Mouse (Mus musculus): ENCODE results near the gene Iqca. TPM values are rescaled to one million over a fixed set of nuclear protein-coding genes. Genes with fewer than 3 reads are reported as not detected.

Gene Iqca
- total and polyA plus RNA-seq, 2 experiments from 2014 or later: not detected

DNA sequence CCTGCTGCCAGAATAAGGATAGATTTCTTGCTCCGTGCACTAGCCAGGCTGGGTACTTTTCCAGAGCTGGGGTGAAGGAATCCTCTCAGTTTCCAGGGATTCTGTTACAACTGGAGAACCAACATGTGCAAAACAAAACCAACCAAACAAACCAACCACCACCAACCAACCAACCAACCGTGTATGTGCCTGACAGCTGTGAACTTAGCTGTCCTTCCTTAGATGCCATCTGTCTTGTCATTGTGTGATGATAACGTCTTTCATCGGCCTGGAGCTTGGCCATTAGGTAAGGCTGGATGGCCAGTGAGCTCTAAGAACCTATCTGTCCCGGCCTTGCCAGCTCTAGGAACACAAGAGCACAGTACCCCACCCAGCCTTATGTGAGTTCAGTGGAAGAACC lies 33.7 kb upstream of the Iqca start:
- DNase-seq (ENCODE audit: low spot score) (no peak), ATAC-seq (ENCODE audit: insufficient read depth, low read depth) (no peak)
- no peaks in the 10 kb centered on the region for H3K4me1 ChIP-seq (ENCODE audit: control insufficient read depth, insufficient read depth)
- H3K9me3 ChIP-seq (replicated peaks; ENCODE audit: control insufficient read depth, low read length): no peaks in the 10 kb centered on the region
- no peaks in the 10 kb centered on the region for H3K36me3 ChIP-seq (replicated peaks; ENCODE audit: control insufficient read depth, insufficient read depth, low read length)
- peaks cover 8% of the 10 kb centered on the region; the same call in 1 of the 2 replicates for H3K27me3 ChIP-seq (ENCODE audit: control insufficient read depth, insufficient read depth, low read length)
- H3K27ac ChIP-seq (ENCODE audit: low read depth): no peak overlapping the region
- H3K9ac ChIP-seq (replicated peaks; ENCODE audit: low read depth, low read length): no peak overlapping the region
- H3K4me3 ChIP-seq (ENCODE audit: low read depth, low read length): no peak overlapping the region
- TF ChIP-seq CTCF (IDR thresholded peaks at IDR 0.05; ENCODE audit: low read depth) (no peak), EP300 (IDR thresholded peaks at IDR 0.05; ENCODE audit: low read depth) (no peak)
- no peak overlapping the region for H3K4me2 ChIP-seq (ENCODE audit: low read depth, low read length)
- 80% methylated on average over 5 of the region's 5 CpGs for WGBS

DNA sequence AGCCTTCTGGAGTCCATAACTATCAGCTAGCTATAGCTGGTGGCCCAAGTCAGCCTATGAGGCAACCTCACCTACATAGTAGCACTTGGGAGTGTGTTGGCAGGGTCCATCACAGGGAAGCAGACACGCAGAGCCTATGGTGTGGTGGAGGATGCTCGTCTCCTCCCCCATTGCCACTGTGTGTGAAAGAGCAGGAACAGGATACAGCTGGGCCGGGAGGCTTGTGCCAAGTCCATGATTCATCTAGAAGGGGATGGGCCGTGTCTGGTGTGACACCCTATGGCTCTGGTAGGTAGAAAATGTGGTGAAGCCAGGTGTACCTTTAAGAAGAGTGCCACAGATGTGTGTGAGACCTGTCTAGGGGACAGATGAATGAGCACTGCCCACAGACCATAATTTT lies 33.0 kb upstream of the Iqca start:
- ATAC-seq (ENCODE audit: insufficient read depth, low read depth) (no peak; the same call in 1 of the 2 replicates), DNase-seq (ENCODE audit: low spot score) (no peak)
- WGBS: 59% methylated on average over 4 of the region's 4 CpGs

DNA sequence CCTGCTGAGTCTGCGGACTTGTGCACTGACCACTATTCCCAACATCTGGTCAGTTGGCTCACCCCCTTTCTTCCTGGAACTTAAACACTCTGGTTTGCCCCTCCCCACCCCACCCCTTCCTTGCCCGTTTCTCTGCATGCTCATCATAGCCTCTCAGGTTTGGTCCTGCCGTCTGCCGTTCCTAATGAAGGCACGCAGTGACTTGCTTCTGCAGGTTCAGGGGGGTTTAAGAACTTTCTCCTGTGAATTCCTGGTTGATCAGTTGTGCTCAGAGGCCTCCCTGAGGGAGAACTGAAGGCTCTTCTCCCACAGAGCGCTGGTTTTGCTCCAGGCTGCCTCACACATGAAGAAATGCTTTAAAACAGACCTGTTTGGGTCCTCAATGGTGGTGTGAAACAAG lies 30.4 kb upstream of the Iqca start:
- Histone ChIP-seq H3K36me3 (replicated peaks; ENCODE audit: control insufficient read depth, insufficient read depth, low read length) (no peaks in the 10 kb centered on the region), H3K27me3 (ENCODE audit: control insufficient read depth, insufficient read depth, low read length) (peaks cover 3% of the 10 kb centered on the region; the same call in 1 of the 2 replicates), H3K9me3 (replicated peaks; ENCODE audit: control insufficient read depth, low read length) (no peaks in the 10 kb centered on the region), H3K4me2 (ENCODE audit: low read depth, low read length) (no peak overlapping the region), H3K27ac (ENCODE audit: low read depth) (no peak overlapping the region), H3K4me1 (ENCODE audit: control insufficient read depth, insufficient read depth) (no peaks in the 10 kb centered on the region), H3K4me3 (ENCODE audit: low read depth, low read length) (no peak overlapping the region), H3K9ac (replicated peaks; ENCODE audit: low read depth, low read length) (no peak overlapping the region)
- 63% methylated on average over 6 of the region's 6 CpGs for WGBS
- no peak for ATAC-seq (ENCODE audit: insufficient read depth, low read depth)
- no peak for DNase-seq (ENCODE audit: low spot score)
- TF ChIP-seq CTCF (IDR thresholded peaks at IDR 0.05; ENCODE audit: low read depth) (no peak), EP300 (IDR thresholded peaks at IDR 0.05; ENCODE audit: low read depth) (no peak)

More for the DNA sequence above, 33.0 kb upstream of the Iqca start:
- H3K4me3 ChIP-seq (ENCODE audit: low read depth, low read length): no peak overlapping the region
- peaks cover 3% of the 10 kb centered on the region; the same call in 1 of the 2 replicates for H3K27me3 ChIP-seq (ENCODE audit: control insufficient read depth, insufficient read depth, low read length)
- no peak overlapping the region for H3K4me2 ChIP-seq (ENCODE audit: low read depth, low read length)
- no peak for TF ChIP-seq EP300 (IDR thresholded peaks at IDR 0.05; ENCODE audit: low read depth)
- no peak for TF ChIP-seq CTCF (IDR thresholded peaks at IDR 0.05; ENCODE audit: low read depth)
- no peak overlapping the region for H3K27ac ChIP-seq (ENCODE audit: low read depth)
- no peaks in the 10 kb centered on the region for H3K4me1 ChIP-seq (ENCODE audit: control insufficient read depth, insufficient read depth)
- no peak overlapping the region for H3K9ac ChIP-seq (replicated peaks; ENCODE audit: low read depth, low read length)
- H3K9me3 ChIP-seq (replicated peaks; ENCODE audit: control insufficient read depth, low read length): no peaks in the 10 kb centered on the region
- no peaks in the 10 kb centered on the region for H3K36me3 ChIP-seq (replicated peaks; ENCODE audit: control insufficient read depth, insufficient read depth, low read length)

DNA sequence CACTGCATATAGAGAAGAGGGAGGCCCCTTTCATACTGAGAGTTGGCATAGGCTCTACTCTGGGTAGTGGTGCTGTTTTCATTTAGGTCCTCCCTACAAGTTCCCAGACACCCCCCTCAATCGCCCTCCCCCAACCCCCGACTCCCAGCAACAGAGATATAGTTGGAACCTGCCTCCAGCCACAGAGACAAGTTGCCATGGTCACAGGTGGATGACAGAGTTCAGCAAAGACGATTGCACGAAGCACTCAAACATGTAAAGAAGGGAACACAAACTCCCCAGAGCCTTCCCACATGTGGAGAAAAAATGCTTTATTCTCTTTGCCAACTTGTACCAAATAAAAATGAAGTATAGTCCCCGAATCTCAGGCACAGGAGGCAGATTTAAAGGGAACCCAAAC lies 29.3 kb upstream of the Iqca start:
- no peak overlapping the region for H3K4me2 ChIP-seq (ENCODE audit: low read depth, low read length)
- no peaks in the 10 kb centered on the region for H3K36me3 ChIP-seq (replicated peaks; ENCODE audit: control insufficient read depth, insufficient read depth, low read length)
- no peak for TF ChIP-seq CTCF (IDR thresholded peaks at IDR 0.05; ENCODE audit: low read depth)
- no peak for TF ChIP-seq EP300 (IDR thresholded peaks at IDR 0.05; ENCODE audit: low read depth)
- no peak overlapping the region for H3K27ac ChIP-seq (ENCODE audit: low read depth)
- no peak for ATAC-seq (ENCODE audit: insufficient read depth, low read depth)
- H3K9ac ChIP-seq (replicated peaks; ENCODE audit: low read depth, low read length): no peak overlapping the region
- 54% methylated on average over 5 of the region's 5 CpGs for WGBS
- DNase-seq (ENCODE audit: low spot score): no peak
- H3K27me3 ChIP-seq (ENCODE audit: control insufficient read depth, insufficient read depth, low read length): peaks cover 3% of the 10 kb centered on the region; the same call in 1 of the 2 replicates
- H3K4me1 ChIP-seq (ENCODE audit: control insufficient read depth, insufficient read depth): no peaks in the 10 kb centered on the region
- no peaks in the 10 kb centered on the region for H3K9me3 ChIP-seq (replicated peaks; ENCODE audit: control insufficient read depth, low read length)
- no peak overlapping the region for H3K4me3 ChIP-seq (ENCODE audit: low read depth, low read length)

DNA sequence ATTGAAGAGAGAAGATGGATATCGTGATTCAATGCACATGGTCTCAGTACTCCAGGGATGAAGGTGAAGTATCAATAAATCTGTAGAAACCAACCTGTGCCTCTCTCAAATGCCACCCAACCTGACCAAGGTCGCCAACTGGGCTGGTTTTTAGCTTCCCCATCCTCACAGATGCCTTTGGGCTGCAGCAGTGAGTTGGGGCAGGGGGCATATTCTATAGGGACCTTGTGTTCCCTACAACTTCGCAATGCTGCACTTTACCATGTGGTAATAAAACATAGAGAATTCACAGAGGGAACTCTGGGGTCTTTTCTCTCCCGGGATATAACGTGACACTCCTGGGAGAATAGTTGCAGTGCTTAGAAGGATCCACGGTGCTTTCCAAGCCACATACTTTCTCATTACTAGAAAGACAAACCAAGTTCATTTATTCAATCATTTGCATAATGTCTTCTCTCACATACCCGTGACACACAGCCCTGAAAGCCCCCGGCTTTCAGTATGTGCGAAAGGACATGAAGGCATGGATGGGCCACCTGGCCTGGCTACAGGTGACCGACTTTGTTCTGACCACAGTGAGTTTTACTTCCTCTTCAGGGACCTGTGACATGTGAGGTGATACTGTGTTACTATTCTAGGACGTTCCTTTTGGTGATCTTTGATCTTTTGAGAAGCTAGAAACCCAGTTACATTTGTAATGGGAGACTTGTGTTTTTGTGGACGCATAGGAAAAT lies 27.9 kb upstream of the Iqca start:
- no peak for TF ChIP-seq CTCF (IDR thresholded peaks at IDR 0.05; ENCODE audit: low read depth)
- no peak for TF ChIP-seq EP300 (IDR thresholded peaks at IDR 0.05; ENCODE audit: low read depth)
- DNase-seq (ENCODE audit: low spot score) (no peak), ATAC-seq (ENCODE audit: insufficient read depth, low read depth) (no peak)
- Histone ChIP-seq H3K9ac (replicated peaks; ENCODE audit: low read depth, low read length) (no peak overlapping the region), H3K27me3 (ENCODE audit: control insufficient read depth, insufficient read depth, low read length) (peaks cover 3% of the 10 kb centered on the region; the same call in 1 of the 2 replicates), H3K36me3 (replicated peaks; ENCODE audit: control insufficient read depth, insufficient read depth, low read length) (no peaks in the 10 kb centered on the region), H3K27ac (ENCODE audit: low read depth) (no peak overlapping the region), H3K4me3 (ENCODE audit: low read depth, low read length) (no peak overlapping the region), H3K4me1 (ENCODE audit: control insufficient read depth, insufficient read depth) (no peaks in the 10 kb centered on the region), H3K4me2 (ENCODE audit: low read depth, low read length) (no peak overlapping the region), H3K9me3 (replicated peaks; ENCODE audit: control insufficient read depth, low read length) (no peaks in the 10 kb centered on the region)
- 77% methylated on average over 12 of the region's 12 CpGs for WGBS

DNA sequence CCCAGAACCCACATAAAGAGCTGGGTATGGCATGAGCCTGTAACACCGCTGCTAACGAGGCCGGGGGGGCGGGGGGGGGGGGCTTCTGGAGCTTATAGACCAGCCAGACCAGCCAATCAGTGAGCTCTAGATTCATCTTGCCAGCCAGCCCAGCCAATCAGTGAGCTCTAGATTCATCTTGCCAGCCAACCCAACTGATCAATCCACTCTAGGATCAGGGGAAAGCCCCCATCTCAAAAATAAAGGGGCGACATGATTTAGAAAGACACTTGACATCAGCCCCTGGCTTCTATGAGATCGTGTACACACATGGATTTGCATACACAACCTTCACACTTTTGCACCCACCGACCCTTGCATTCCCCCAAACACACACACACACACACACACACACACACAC lies 27.3 kb upstream of the Iqca start:
- no peak for DNase-seq (ENCODE audit: low spot score)
- H3K27ac ChIP-seq (ENCODE audit: low read depth): no peak overlapping the region
- no peaks in the 10 kb centered on the region for H3K4me1 ChIP-seq (ENCODE audit: control insufficient read depth, insufficient read depth)
- no peak for ATAC-seq (ENCODE audit: insufficient read depth, low read depth)
- 74% methylated on average over 7 of the region's 7 CpGs for WGBS
- TF ChIP-seq EP300 (IDR thresholded peaks at IDR 0.05; ENCODE audit: low read depth) (no peak), CTCF (IDR thresholded peaks at IDR 0.05; ENCODE audit: low read depth) (no peak)
- H3K27me3 ChIP-seq (ENCODE audit: control insufficient read depth, insufficient read depth, low read length): peaks cover 3% of the 10 kb centered on the region; the same call in 1 of the 2 replicates
- H3K4me3 ChIP-seq (ENCODE audit: low read depth, low read length): no peak overlapping the region
- H3K36me3 ChIP-seq (replicated peaks; ENCODE audit: control insufficient read depth, insufficient read depth, low read length): no peaks in the 10 kb centered on the region
- H3K9me3 ChIP-seq (replicated peaks; ENCODE audit: control insufficient read depth, low read length): no peaks in the 10 kb centered on the region
- H3K9ac ChIP-seq (replicated peaks; ENCODE audit: low read depth, low read length): no peak overlapping the region
- H3K4me2 ChIP-seq (ENCODE audit: low read depth, low read length): no peak overlapping the region
